Mouse (Mus musculus): Measurements from ENCODE around the gene Klhl9. TPM values are rescaled to one million over a fixed set of nuclear protein-coding genes. Genes with fewer than 3 reads are reported as not detected.

Klhl9 gene
- polyA plus RNA-seq, 1 experiment from 2014 or later, result 110 TPM

- no peaks in the 10 kb centered on the region for H3K27me3 ChIP-seq (replicated peaks; ENCODE audit: low read depth, poor library complexity, severe bottlenecking)
- no peak overlapping the region for H3K27ac ChIP-seq (replicated peaks)
- WGBS, result 78% methylated on average over 1 of the region's 1 CpGs
- no peaks in the 10 kb centered on the region for H3K4me1 ChIP-seq
- H3K4me3 ChIP-seq, result no peak overlapping the region
- H3K9me3 ChIP-seq, result no peaks in the 10 kb centered on the region
- no peaks in the 10 kb centered on the region for H3K36me3 ChIP-seq (replicated peaks)
- DNase-seq (ENCODE audit: low spot score), result no peak
Observed at GRCm38 (mm10) chr4:88699301-88699700, 23.0 kb downstream of the Klhl9 start.

- no peaks in the 10 kb centered on the region for H3K27me3 ChIP-seq (replicated peaks; ENCODE audit: low read depth, poor library complexity, severe bottlenecking)
- DNase-seq (ENCODE audit: low spot score), result no peak
- H3K36me3 ChIP-seq (replicated peaks), result no peaks in the 10 kb centered on the region
- no peaks in the 10 kb centered on the region for H3K9me3 ChIP-seq
- H3K4me1 ChIP-seq, result no peaks in the 10 kb centered on the region
- WGBS, result 85% methylated on average over 5 of the region's 5 CpGs
- no peak overlapping the region for H3K27ac ChIP-seq (replicated peaks)
- H3K4me3 ChIP-seq, result no peak overlapping the region
Observed at GRCm38 (mm10) chr4:88698781-88699180, 23.5 kb downstream of the Klhl9 start.

- no peak overlapping the region for H3K4me3 ChIP-seq
- DNase-seq (ENCODE audit: low spot score), result no peak
- 86% methylated on average over 4 of the region's 4 CpGs for WGBS
- H3K36me3 ChIP-seq (replicated peaks), result no peaks in the 10 kb centered on the region
- H3K9me3 ChIP-seq, result no peaks in the 10 kb centered on the region
- H3K4me1 ChIP-seq, result no peaks in the 10 kb centered on the region
- H3K27ac ChIP-seq (replicated peaks), result no peak overlapping the region
- no peaks in the 10 kb centered on the region for H3K27me3 ChIP-seq (replicated peaks; ENCODE audit: low read depth, poor library complexity, severe bottlenecking)
Observed at GRCm38 (mm10) chr4:88697753-88698152, 24.5 kb downstream of the Klhl9 start.

- Histone ChIP-seq H3K4me3 (no peak overlapping the region), H3K9me3 (no peaks in the 10 kb centered on the region), H3K27ac (replicated peaks) (no peak overlapping the region), H3K36me3 (replicated peaks) (no peaks in the 10 kb centered on the region), H3K27me3 (replicated peaks; ENCODE audit: low read depth, poor library complexity, severe bottlenecking) (no peaks in the 10 kb centered on the region), H3K4me1 (no peaks in the 10 kb centered on the region)
- WGBS, result 64% methylated on average over 6 of the region's 6 CpGs
- DNase-seq (ENCODE audit: low spot score), result no peak
Observed at GRCm38 (mm10) chr4:88697108-88697507, 25.2 kb downstream of the Klhl9 start.

GRCm38 (mm10) chr4:88696237-88696884 lies 25.9 kb downstream of the Klhl9 start:
- Histone ChIP-seq H3K27ac (replicated peaks) (no peak overlapping the region), H3K36me3 (replicated peaks) (no peaks in the 10 kb centered on the region), H3K9me3 (no peaks in the 10 kb centered on the region), H3K4me3 (no peak overlapping the region), H3K27me3 (replicated peaks; ENCODE audit: low read depth, poor library complexity, severe bottlenecking) (no peaks in the 10 kb centered on the region), H3K4me1 (no peaks in the 10 kb centered on the region)
- peak; percentile 82 for DNase-seq (ENCODE audit: low spot score)
- 20% methylated on average over 3 of the region's 3 CpGs for WGBS

- H3K36me3 ChIP-seq (replicated peaks), result no peaks in the 10 kb centered on the region
- no peaks in the 10 kb centered on the region for H3K4me1 ChIP-seq
- WGBS, result 88% methylated on average over 2 of the region's 2 CpGs
- no peak for DNase-seq (ENCODE audit: low spot score)
- no peaks in the 10 kb centered on the region for H3K27me3 ChIP-seq (replicated peaks; ENCODE audit: low read depth, poor library complexity, severe bottlenecking)
- no peak overlapping the region for H3K4me3 ChIP-seq
- no peaks in the 10 kb centered on the region for H3K9me3 ChIP-seq
- H3K27ac ChIP-seq (replicated peaks), result no peak overlapping the region
Observed at GRCm38 (mm10) chr4:88693392-88693791, 28.9 kb downstream of the Klhl9 start.

GRCm38 (mm10) chr4:88692537-88692936 lies 29.7 kb downstream of the Klhl9 start:
- DNase-seq (ENCODE audit: low spot score), result no peak
- Histone ChIP-seq H3K9me3 (no peaks in the 10 kb centered on the region), H3K27me3 (replicated peaks; ENCODE audit: low read depth, poor library complexity, severe bottlenecking) (no peaks in the 10 kb centered on the region), H3K4me1 (no peaks in the 10 kb centered on the region), H3K36me3 (replicated peaks) (no peaks in the 10 kb centered on the region), H3K27ac (replicated peaks) (no peak overlapping the region), H3K4me3 (no peak overlapping the region)
- WGBS, result 91% methylated on average over 1 of the region's 1 CpGs

- no peaks in the 10 kb centered on the region for H3K27me3 ChIP-seq (replicated peaks; ENCODE audit: low read depth, poor library complexity, severe bottlenecking)
- no peaks in the 10 kb centered on the region for H3K36me3 ChIP-seq (replicated peaks)
- H3K4me1 ChIP-seq, result no peaks in the 10 kb centered on the region
- no peak for DNase-seq (ENCODE audit: low spot score)
- 76% methylated on average over 2 of the region's 2 CpGs for WGBS
- no peak within 1 kb of the TSS for H3K27ac ChIP-seq (replicated peaks)
- no peak within 1 kb of the TSS for H3K4me3 ChIP-seq
- no peaks in the 10 kb centered on the region for H3K9me3 ChIP-seq
Observed at GRCm38 (mm10) chr4:88691259-88691658, 31.0 kb downstream of the Klhl9 start, which contains the start of gene Ifnab. TSS of gene Ifnab (minus strand) at chr4:88691359.

- H3K27me3 ChIP-seq (replicated peaks; ENCODE audit: low read depth, poor library complexity, severe bottlenecking), result no peaks in the 10 kb centered on the region
- H3K4me1 ChIP-seq, result no peaks in the 10 kb centered on the region
- no peaks in the 10 kb centered on the region for H3K9me3 ChIP-seq
- no peaks in the 10 kb centered on the region for H3K36me3 ChIP-seq (replicated peaks)
- no peak within 1 kb of the TSS for H3K27ac ChIP-seq (replicated peaks)
- DNase-seq (ENCODE audit: low spot score), result no peak
- 86% methylated on average over 1 of the region's 1 CpGs for WGBS
- no peak within 1 kb of the TSS for H3K4me3 ChIP-seq
Observed at GRCm38 (mm10) chr4:88683812-88684211, 38.5 kb downstream of the Klhl9 start, which contains the start of gene Ifna2. TSS of gene Ifna2 (minus strand) at chr4:88683912.

- no peak overlapping the region for H3K27ac ChIP-seq (replicated peaks)
- no peaks in the 10 kb centered on the region for H3K36me3 ChIP-seq (replicated peaks)
- H3K4me1 ChIP-seq, result no peaks in the 10 kb centered on the region
- H3K27me3 ChIP-seq (replicated peaks; ENCODE audit: low read depth, poor library complexity, severe bottlenecking), result no peaks in the 10 kb centered on the region
- 85% methylated on average over 3 of the region's 3 CpGs for WGBS
- DNase-seq (ENCODE audit: low spot score), result no peak
- H3K9me3 ChIP-seq, result no peaks in the 10 kb centered on the region
- no peak overlapping the region for H3K4me3 ChIP-seq
Observed at GRCm38 (mm10) chr4:88681353-88681752, 40.9 kb downstream of the Klhl9 start.

- H3K27me3 ChIP-seq (replicated peaks; ENCODE audit: low read depth, poor library complexity, severe bottlenecking), result no peaks in the 10 kb centered on the region
- H3K27ac ChIP-seq (replicated peaks), result no peak overlapping the region
- no peak for DNase-seq (ENCODE audit: low spot score)
- H3K36me3 ChIP-seq (replicated peaks), result no peaks in the 10 kb centered on the region
- H3K4me1 ChIP-seq, result no peaks in the 10 kb centered on the region
- 56% methylated on average over 8 of the region's 8 CpGs for WGBS
- no peaks in the 10 kb centered on the region for H3K9me3 ChIP-seq
- H3K4me3 ChIP-seq, result no peak overlapping the region
Observed at GRCm38 (mm10) chr4:88680362-88680761, 41.9 kb downstream of the Klhl9 start.

- Histone ChIP-seq H3K27me3 (replicated peaks; ENCODE audit: low read depth, poor library complexity, severe bottlenecking) (no peaks in the 10 kb centered on the region), H3K4me1 (no peaks in the 10 kb centered on the region), H3K4me3 (no peak within 1 kb of the TSS), H3K36me3 (replicated peaks) (no peaks in the 10 kb centered on the region), H3K9me3 (no peaks in the 10 kb centered on the region), H3K27ac (replicated peaks) (no peak within 1 kb of the TSS)
- 86% methylated on average over 1 of the region's 1 CpGs for WGBS
- no peak for DNase-seq (ENCODE audit: low spot score)
Observed at GRCm38 (mm10) chr4:88676824-88677223, 45.4 kb downstream of the Klhl9 start, which contains the start of gene Ifna16. TSS of gene Ifna16 (minus strand) at chr4:88676924.

Measured in embryonic facial prominence, embryonic 10.5 days (tissue).